Mouse (Mus musculus): ENCODE results near the gene Lsm6. TPM values are rescaled to one million over a fixed set of nuclear protein-coding genes. Genes with fewer than 3 reads are reported as not detected.

The Lsm6 gene
- total RNA-seq, 1 experiment from 2014 or later = 52.2 TPM

DNA sequence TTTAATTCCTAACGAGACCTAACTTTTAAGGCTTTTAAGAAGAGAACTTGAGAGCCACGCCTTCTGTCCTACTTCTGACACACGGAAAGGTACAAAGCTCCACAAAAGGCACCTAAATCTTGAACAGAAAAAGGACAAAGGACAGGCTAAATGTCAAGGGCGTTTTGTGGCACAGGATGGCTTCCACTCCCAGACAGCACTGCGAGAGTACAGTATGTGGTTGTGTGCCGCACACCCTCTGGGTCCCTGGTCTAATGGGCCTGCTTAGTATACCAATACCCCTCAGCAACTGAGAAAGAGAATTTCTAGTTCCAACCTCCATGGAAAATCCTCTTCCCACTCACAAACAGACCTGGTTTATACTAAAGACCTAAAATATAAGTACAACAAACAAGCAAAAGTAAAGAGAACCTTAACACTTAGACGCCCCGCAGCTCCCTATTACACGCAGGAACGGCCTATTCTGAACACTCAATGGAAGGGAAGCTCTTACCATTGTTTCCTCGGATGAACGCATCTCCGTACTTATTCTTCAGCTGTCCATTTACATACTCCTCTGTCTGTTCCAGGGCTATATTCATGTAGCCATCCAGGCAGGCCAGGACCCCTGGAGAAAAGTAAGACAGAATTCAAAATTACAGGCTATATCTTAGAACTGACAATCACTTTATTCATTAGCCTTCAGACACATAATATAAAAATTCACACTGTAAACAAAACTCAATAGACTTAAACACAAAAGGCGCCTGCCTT lies 11.3 kb downstream of the Lsm6 start:
- no peak for ATAC-seq (replicated peaks in 1 of 2; ENCODE audit: insufficient read depth in 1 of 2, low FRiP score in 2 of 2, low TSS enrichment in 1 of 2, low read depth in 1 of 2, poor library complexity in 2 of 2, severe bottlenecking in 2 of 2)

DNA sequence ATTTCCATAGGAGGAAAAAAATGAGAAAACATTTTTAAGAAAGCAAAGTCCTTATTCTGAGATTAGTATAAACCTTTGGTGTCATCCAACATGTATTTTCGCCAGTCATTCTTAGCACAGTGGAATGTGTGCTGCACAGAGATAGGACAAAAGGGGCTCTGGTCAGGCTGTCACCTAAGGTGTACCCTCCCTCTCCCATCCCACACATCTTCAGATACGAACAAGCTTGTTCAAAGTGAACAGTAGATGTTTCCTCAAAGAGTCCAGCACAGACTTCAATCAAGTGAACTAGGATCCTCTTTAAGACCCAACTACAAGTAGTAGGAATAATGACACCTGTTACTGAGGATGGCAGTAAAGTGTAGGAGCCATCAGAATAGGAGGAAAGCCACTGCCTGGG lies 12.1 kb downstream of the Lsm6 start:
- ATAC-seq (replicated peaks in 1 of 2; ENCODE audit: insufficient read depth in 1 of 2, low FRiP score in 2 of 2, low TSS enrichment in 1 of 2, low read depth in 1 of 2, poor library complexity in 2 of 2, severe bottlenecking in 2 of 2) = no peak

DNA sequence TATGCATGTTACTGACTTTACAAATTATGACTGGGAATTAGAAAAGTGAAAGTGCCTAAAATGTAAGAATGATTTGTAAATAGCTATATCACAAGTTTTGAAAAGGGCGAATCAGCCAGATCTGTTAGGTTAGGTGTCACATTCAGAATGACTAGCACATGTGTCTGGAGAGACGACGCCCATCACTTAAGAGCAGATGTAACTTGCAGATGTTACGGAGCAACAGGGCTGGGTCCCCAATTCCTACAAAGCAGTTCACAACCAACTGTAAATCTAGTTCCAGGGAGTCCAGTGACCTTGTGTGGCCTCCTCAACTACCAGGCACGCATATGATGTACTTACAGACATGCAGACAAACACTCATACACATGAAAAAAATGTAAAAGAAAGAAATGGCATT lies 12.5 kb downstream of the Lsm6 start:
- no peak for ATAC-seq (replicated peaks in 1 of 2; ENCODE audit: insufficient read depth in 1 of 2, low FRiP score in 2 of 2, low TSS enrichment in 1 of 2, low read depth in 1 of 2, poor library complexity in 2 of 2, severe bottlenecking in 2 of 2)

DNA sequence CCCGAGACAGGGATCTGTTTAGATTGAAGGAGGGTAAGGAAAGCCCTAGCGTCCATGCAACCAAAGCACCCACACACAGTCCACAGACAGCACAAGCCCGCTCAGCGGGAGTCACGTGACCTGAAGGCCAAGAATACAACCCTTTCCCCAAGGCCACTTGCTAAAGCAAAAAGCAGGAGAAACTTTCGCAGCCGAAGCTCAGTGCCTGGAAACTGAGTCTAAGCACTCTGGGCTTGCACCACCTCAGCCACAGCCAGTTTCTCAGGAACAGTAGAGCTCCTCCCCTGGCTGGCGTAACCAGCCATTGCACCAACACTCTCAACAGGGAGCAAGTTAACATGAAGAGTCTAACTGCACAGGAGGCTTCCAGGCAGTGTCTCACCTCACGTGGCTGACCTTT lies 13.7 kb downstream of the Lsm6 start:
- peak in 1 of 2 experiments; percentile 51; a peak in 1 of 4 replicates for ATAC-seq (replicated peaks in 1 of 2; ENCODE audit: insufficient read depth in 1 of 2, low FRiP score in 2 of 2, low TSS enrichment in 1 of 2, low read depth in 1 of 2, poor library complexity in 2 of 2, severe bottlenecking in 2 of 2)

DNA sequence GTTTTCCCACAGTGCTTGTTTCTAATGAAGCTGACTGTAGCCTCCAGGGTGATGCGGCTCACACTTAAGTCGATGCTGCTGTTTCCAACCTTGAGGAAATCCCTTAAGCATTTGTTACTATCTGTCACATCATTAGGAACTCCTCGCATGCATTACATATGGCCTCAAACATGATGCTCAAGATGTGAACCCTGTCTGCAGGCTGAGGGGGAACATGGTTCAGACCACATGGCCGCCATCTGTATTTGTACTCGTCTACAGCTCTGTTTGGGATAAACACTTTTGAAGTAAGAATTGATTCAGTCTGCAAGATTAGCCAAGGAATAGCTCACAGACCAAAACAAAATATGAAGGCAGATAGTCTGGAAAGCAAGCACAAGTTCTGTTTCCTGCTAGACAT lies 14.9 kb downstream of the Lsm6 start:
- no peak for ATAC-seq (replicated peaks in 1 of 2; ENCODE audit: insufficient read depth in 1 of 2, low FRiP score in 2 of 2, low TSS enrichment in 1 of 2, low read depth in 1 of 2, poor library complexity in 2 of 2, severe bottlenecking in 2 of 2)

DNA sequence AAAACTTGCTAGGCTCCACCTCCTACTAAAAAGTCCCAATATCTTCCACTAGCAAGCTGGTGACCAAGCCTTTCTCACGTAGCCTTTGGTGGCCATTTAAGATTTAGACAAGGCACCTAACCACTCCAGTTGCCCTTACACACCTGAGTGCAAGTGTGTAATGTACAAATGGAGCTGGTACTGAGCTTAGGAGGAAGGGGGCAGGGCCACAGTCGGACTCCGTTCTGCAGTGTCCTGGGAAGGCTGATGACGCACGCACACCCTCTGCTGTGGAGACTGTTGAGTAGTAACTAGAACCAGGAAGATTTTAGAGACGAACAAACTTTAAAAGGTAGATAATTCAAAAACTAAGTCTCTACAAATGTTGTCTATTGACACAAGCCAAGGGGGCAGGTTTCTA lies 19.7 kb downstream of the Lsm6 start:
- ATAC-seq (replicated peaks in 1 of 2; ENCODE audit: insufficient read depth in 1 of 2, low FRiP score in 2 of 2, low TSS enrichment in 1 of 2, low read depth in 1 of 2, poor library complexity in 2 of 2, severe bottlenecking in 2 of 2) = no peak

DNA sequence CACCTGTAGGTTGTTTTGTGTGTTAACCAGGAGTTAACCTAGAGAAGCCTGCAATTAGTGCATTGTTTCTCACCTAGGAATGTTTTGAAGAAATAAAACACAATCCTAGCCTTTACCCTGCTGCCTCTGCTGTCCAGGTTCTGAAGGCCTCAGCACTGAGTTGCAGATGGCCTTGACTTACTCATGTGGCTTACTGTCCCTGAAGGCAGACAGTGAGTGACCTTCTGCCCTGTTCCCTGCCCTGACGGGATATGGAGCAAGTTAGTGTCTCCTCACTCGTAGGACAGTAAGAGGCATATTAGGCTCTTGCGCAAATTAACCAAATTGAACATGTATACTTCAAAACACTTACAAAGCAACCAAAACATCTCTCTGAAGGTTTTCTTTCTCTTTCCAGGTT lies 22.3 kb downstream of the Lsm6 start:
- no peak for ATAC-seq (replicated peaks in 1 of 2; ENCODE audit: insufficient read depth in 1 of 2, low FRiP score in 2 of 2, low TSS enrichment in 1 of 2, low read depth in 1 of 2, poor library complexity in 2 of 2, severe bottlenecking in 2 of 2)

DNA sequence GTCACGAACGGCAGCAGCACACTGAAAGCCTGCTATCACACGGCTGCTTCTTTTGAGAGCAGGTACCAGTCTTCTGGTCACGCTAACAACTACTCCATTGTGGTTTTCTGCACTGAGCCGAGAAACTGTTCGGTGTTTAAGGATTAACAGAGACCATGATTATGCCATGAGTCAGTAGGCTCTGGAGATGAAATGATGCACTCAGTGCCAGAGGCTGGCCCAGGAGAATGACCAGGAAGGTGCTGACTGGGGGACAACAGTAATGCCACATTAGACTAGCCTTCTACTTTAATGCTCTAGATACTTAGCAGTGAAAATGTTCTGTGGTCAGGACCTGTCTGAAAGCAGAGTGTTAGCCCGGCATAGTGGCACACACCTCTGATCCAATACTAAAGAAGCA lies 23.0 kb downstream of the Lsm6 start:
- no peak for ATAC-seq (replicated peaks in 1 of 2; ENCODE audit: insufficient read depth in 1 of 2, low FRiP score in 2 of 2, low TSS enrichment in 1 of 2, low read depth in 1 of 2, poor library complexity in 2 of 2, severe bottlenecking in 2 of 2)

DNA sequence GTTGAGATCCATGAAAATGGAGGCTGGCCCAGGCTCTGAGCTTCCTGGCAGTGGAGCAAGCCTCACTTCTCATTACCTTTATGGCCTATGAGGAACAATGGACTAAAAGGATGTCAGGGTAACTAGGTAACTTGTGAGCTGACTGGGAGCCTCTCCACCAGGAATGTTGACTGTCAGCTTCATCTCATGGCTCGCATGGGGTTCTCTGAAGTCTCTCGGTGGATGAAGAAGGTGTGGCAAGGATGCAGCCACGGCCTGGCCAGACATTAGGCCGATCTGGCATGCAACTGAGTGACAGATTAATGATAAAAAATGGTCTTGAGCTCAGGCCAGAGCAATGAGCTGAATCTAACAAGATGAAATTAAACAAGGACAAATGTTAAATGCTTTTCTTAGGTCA lies 27.7 kb downstream of the Lsm6 start:
- ATAC-seq (replicated peaks in 1 of 2; ENCODE audit: insufficient read depth in 1 of 2, low FRiP score in 2 of 2, low TSS enrichment in 1 of 2, low read depth in 1 of 2, poor library complexity in 2 of 2, severe bottlenecking in 2 of 2) = no peak

DNA sequence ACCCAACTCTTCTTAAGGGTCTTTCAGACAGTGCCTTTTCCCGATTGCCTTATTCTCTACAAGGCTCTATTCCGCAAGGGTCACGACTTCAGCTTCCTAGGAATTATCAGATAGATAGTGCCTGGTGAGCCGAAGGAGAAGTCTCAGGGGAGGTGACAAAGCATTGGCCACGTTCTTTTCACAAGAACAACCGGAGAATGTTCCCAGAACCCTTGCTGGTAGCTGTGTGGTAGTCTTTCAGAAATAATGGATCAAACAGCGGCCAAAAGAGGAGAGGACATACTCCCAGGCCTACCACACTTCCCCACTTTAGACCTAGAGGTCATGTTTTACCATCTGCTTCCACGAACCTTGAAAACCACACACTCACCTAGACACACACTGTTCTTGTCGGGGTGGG lies 44.1 kb downstream of the Lsm6 start:
- no peak for ATAC-seq (replicated peaks in 1 of 2; ENCODE audit: insufficient read depth in 1 of 2, low FRiP score in 2 of 2, low TSS enrichment in 1 of 2, low read depth in 1 of 2, poor library complexity in 2 of 2, severe bottlenecking in 2 of 2)

DNA sequence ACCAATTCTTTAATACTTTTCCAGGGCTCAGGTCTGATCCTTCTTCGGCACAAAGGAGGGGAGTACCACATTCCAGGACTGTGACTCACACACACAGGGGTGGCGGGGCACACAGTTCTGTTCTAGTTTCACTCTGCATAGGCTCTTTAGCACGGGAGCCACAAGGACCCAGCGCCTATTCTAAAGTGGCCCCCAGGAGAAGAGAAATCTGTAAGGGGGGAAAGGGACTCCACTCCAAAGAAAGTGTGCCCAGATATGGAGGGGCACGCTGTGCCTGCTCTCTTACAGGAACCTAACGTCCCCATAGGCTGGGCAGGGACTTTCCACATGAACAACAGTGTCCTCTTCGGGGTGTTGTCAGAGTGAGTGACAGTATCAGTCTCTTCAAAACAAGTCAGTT lies 49.7 kb downstream of the Lsm6 start:
- no peak for ATAC-seq (replicated peaks in 1 of 2; ENCODE audit: insufficient read depth in 1 of 2, low FRiP score in 2 of 2, low TSS enrichment in 1 of 2, low read depth in 1 of 2, poor library complexity in 2 of 2, severe bottlenecking in 2 of 2)

DNA sequence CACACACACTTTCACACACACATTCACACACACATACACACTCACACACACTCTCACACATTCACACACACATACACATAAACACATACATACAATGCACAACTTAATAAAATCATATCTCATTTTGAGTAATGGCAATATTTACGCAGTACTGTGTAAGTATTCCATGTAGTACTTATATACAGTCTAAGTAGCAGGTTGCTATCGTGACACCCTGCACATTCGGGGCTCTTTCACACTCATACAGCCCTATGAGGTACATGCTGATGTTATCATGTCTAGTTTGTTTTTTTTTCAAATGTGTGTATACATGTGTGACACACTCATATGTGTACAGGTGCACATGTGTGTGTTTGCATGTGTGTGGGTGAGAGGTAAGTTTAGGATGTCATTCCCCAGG lies 50.4 kb downstream of the Lsm6 start:
- ATAC-seq (replicated peaks in 1 of 2; ENCODE audit: insufficient read depth in 1 of 2, low FRiP score in 2 of 2, low TSS enrichment in 1 of 2, low read depth in 1 of 2, poor library complexity in 2 of 2, severe bottlenecking in 2 of 2) = no peak

DNA sequence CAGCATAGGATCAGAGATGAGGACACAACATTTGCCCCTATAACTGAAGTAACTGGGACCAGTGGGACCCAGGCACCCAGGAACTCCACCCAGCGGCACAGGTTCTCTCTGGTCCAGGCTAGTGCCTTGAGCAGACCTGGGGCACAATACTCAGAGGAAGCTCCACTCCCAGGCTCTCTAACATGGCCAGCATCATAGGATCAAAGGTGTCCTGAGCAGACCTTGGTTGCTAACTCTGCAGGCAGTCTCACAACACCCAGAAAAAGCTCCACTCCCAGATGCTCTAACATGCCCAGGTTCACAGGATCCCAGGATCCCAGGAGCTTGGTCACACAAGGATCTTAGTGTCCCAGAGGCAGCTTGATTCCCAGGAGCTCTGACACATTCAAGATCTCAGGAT lies 55.4 kb downstream of the Lsm6 start:
- ATAC-seq (replicated peaks in 1 of 2; ENCODE audit: insufficient read depth in 1 of 2, low FRiP score in 2 of 2, low TSS enrichment in 1 of 2, low read depth in 1 of 2, poor library complexity in 2 of 2, severe bottlenecking in 2 of 2) = no peak

DNA sequence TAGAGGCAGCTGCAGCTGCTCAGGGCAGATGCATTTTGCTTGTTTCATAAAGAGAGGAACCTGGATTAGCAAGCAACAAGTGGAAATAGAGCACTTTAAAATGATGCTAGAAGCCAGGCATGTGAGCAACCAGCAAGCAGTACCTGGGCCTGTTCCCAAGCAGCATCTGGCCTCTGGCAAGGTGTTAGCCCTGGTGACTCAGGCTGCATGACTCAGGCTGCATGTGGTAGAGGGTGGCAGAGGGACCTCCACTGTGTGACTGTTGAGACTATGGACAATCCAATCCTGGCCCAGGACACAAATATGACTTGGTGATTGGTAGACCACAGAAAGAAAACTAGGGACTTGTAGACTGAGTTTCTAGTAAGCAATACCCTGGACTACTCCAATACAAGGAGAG lies 56.0 kb downstream of the Lsm6 start:
- ATAC-seq (replicated peaks in 1 of 2; ENCODE audit: insufficient read depth in 1 of 2, low FRiP score in 2 of 2, low TSS enrichment in 1 of 2, low read depth in 1 of 2, poor library complexity in 2 of 2, severe bottlenecking in 2 of 2) = no peak

DNA sequence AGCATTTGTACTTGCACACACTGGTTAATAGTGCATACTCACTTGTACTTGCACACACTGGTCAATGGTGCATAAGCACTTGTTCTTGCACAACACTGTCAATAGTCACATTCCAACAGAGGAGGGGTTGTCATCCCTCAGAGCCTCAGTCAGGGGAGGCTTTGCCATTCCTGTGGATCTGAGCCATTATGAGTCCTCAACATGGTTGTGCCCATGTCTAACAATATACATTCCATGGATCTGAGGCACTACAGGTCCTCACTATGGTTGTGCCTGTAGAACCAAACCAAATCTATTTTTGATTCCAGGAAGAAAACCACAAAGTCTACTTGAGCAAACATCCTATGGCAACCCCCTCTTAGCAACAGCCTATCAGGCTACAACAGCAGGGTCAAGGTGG lies 61.8 kb downstream of the Lsm6 start:
- no peak for ATAC-seq (replicated peaks in 1 of 2; ENCODE audit: insufficient read depth in 1 of 2, low FRiP score in 2 of 2, low TSS enrichment in 1 of 2, low read depth in 1 of 2, poor library complexity in 2 of 2, severe bottlenecking in 2 of 2)

DNA sequence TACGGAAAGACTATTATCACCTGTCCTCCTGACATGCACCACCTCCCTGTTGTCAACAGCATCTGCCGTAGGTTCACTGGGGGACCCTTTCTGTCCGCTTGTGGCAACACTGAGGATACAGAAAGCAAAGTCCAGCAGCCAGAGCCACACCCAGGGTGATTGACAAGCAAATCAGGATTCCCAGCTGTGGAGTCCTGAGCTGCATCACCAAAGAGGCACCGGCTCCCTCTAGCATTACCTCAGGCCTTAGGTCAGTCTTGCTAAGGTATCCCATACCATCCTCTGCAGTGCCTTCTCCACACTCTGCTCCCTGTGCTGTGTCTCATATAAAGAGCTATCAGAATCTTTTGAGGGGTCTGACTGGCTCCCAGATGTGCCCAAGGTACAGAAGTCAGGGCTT lies 66.0 kb downstream of the Lsm6 start:
- ATAC-seq (replicated peaks in 1 of 2; ENCODE audit: insufficient read depth in 1 of 2, low FRiP score in 2 of 2, low TSS enrichment in 1 of 2, low read depth in 1 of 2, poor library complexity in 2 of 2, severe bottlenecking in 2 of 2) = no peak

All from hematopoietic stem cell, adult 5-6 weeks (primary cell).